Mouse (Mus musculus) C2C12 (cell line): ENCODE results near the gene A930009A15Rik.

Experiments used
- CTCF ChIP-seq: IDR thresholded peaks from one replicate; pipeline ENCODE4 v1.5.1; 2011; ENCODE audit not compliant: control insufficient read depth, insufficient read depth, insufficient read length
- FOSL1 ChIP-seq: IDR thresholded peaks from one replicate; pipeline ENCODE4 v1.8.0; 2011; ENCODE audit warnings: mild to moderate bottlenecking, low read length; ENCODE audit not compliant: poor library complexity, insufficient read depth, severe bottlenecking

GRCm38 (mm10) chr10:115587979-115588378 lies 18.2 kb downstream of the A930009A15Rik start:
- TF ChIP-seq FOSL1 = no peak
- no peak for TF ChIP-seq CTCF
